ENCODE assay signal across 9 mouse cellular contexts in the genomic region with DNA sequence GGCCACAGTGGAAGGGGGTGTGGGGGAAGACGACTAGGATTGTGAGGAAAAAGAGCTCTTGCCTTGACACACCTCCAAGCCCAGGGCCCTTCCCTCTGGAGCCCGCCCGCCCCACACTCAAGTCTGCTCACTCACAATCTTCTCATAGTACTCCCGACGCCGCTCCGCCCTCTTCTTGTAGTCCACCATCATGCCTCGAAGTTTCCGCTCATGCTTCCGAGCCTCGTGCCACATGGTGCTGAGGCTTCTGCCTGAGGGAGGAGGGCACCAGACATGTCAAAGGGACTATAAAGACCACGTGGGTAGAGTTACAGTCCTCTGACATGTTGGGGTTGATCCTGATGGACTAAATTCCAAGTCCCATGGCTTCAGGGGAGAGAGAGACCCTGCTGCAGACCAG. TPM values are rescaled to one million over a fixed set of nuclear protein-coding genes. Genes with fewer than 3 reads are reported as not detected.
DNase-seq lines count a peak whose midpoint lies in the region; ATAC-seq and TF ChIP-seq lines count a peak whose summit lies in the region.
"Had no signal": no experiment of that assay in that cellular context is flagged by ENCODE, and none has a peak within 500 bp of the region (broad histone marks: within the 10 kb centered on the region; RNA-seq: fewer than 3 reads in every experiment).

No protein-coding gene starts in this region.

- in situ Hi-C loops in ES-E14 (cut with MboI; ENCODE audit: low sequenced_read_pairs in 2 of 2, unreplicated experiment in 2 of 2): no loop called here

- peak overlapping the region; percentile 93 for H3K4me2 ChIP-seq in hindbrain, embryonic 11.5 days (replicated peaks; ENCODE audit: low read depth, low read length)
- H3K4me2 ChIP-seq in midbrain, embryonic 11.5 days: peak overlapping the region; percentile 94

- peak overlapping the region; percentile 34; the same call in 1 of the 2 replicates for H3K9ac ChIP-seq in ES-E14 (ENCODE audit: insufficient read depth, low read depth, low read length, poor library complexity, severe bottlenecking)
- peak overlapping the region; percentile 11; the same call in 1 of the 2 replicates for H3K9ac ChIP-seq in hindbrain, embryonic 11.5 days (ENCODE audit: low read depth, low read length)
- peak overlapping the region; percentile 3; the same call in 1 of the 2 replicates for H3K9ac ChIP-seq in midbrain, embryonic 11.5 days (ENCODE audit: low read length)

- no peaks in the 10 kb centered on the region for H3K9me3 ChIP-seq in heart, embryonic 10.5 days
- no peaks in the 10 kb centered on the region for H3K9me3 ChIP-seq in ES-E14 (ENCODE audit: control insufficient read depth, insufficient read depth, low read depth, low read length)
- no peaks in the 10 kb centered on the region for H3K9me3 ChIP-seq in hindbrain, embryonic 11.5 days (ENCODE audit: control insufficient read depth, low read length)
- H3K9me3 ChIP-seq in midbrain, embryonic 11.5 days (ENCODE audit: control insufficient read depth, low read length): no peaks in the 10 kb centered on the region

- H3K4me1 ChIP-seq in heart, embryonic 10.5 days: peaks cover 26% of the 10 kb centered on the region
- H3K4me1 ChIP-seq in ES-E14 (ENCODE audit: control insufficient read depth in 2 of 2, insufficient read depth in 2 of 2, low read length in 2 of 2, poor library complexity in 1 of 2): peaks cover 3 to 13% of the 10 kb centered on the region in 2 experiments; a peak in 2 of 4 replicates
- peaks cover 6% of the 10 kb centered on the region for H3K4me1 ChIP-seq in hindbrain, embryonic 11.5 days (replicated peaks; ENCODE audit: control insufficient read depth, insufficient read depth, low read length)
- peaks cover 12% of the 10 kb centered on the region for H3K4me1 ChIP-seq in midbrain, embryonic 11.5 days (ENCODE audit: control insufficient read depth, insufficient read depth, low read length)

- 81% methylated on average over 12 of the region's 12 CpGs for WGBS in heart, embryonic 10.5 days
- 83% methylated on average over 12 of the region's 12 CpGs for WGBS in hindbrain, embryonic 11.5 days
- 88% methylated on average over 12 of the region's 12 CpGs for WGBS in midbrain, embryonic 11.5 days

- no peak for DNase-seq in heart, embryonic 10.5 days (ENCODE audit: low spot score)
- no peak for DNase-seq in heart, adult 9 months (ENCODE audit: low spot score in 2 of 2)
- DNase-seq in ES-E14 (ENCODE audit: low read depth, low spot score): no peak
- DNase-seq in hindbrain, embryonic 11.5 days (ENCODE audit: low spot score): no peak
- DNase-seq in midbrain, embryonic 11.5 days (ENCODE audit: low spot score, missing footprints): no peak
- DNase-seq in urinary bladder, postnatal 14 days (ENCODE audit: low spot score): no peak
- DNase-seq in adrenal gland, adult 2 months: no peak
- DNase-seq in left cerebral cortex, adult 8-10 months (ENCODE audit: low spot score in 2 of 2): no peak
- DNase-seq: B cell, adult 2 months had no signal

- peak overlapping the region; percentile 99 for H3K4me3 ChIP-seq in heart, embryonic 10.5 days
- H3K4me3 ChIP-seq in ES-E14 (ENCODE audit: insufficient read depth in 1 of 2, low read depth in 1 of 2, low read length in 2 of 2, poor library complexity in 1 of 2, severe bottlenecking in 1 of 2): peak overlapping the region; percentile 85 to 89; a peak in 3 of 4 replicates
- H3K4me3 ChIP-seq in hindbrain, embryonic 11.5 days (ENCODE audit: low read depth, low read length): no peak overlapping the region; the same call in 1 of the 2 replicates
- no peak overlapping the region for H3K4me3 ChIP-seq in midbrain, embryonic 11.5 days (ENCODE audit: low read depth, low read length)

- peaks cover 51% of the 10 kb centered on the region for H3K36me3 ChIP-seq in heart, embryonic 10.5 days
- H3K36me3 ChIP-seq in ES-E14 (ENCODE audit: control insufficient read depth, insufficient read depth, low read length, poor library complexity, severe bottlenecking): peaks cover 13% of the 10 kb centered on the region
- no peaks in the 10 kb centered on the region for H3K36me3 ChIP-seq in hindbrain, embryonic 11.5 days (ENCODE audit: control insufficient read depth, insufficient read depth, low read length)
- peaks cover 10% of the 10 kb centered on the region for H3K36me3 ChIP-seq in midbrain, embryonic 11.5 days (ENCODE audit: control insufficient read depth, insufficient read depth, low read length)

- no peaks in the 10 kb centered on the region for H3K27me3 ChIP-seq in heart, embryonic 10.5 days (ENCODE audit: insufficient read depth, poor library complexity, severe bottlenecking)
- no peaks in the 10 kb centered on the region for H3K27me3 ChIP-seq in hindbrain, embryonic 11.5 days (ENCODE audit: control insufficient read depth, insufficient read depth, low read length)
- H3K27me3 ChIP-seq in midbrain, embryonic 11.5 days (ENCODE audit: control insufficient read depth, insufficient read depth, low read length): no peaks in the 10 kb centered on the region

- ATAC-seq in hindbrain, embryonic 11.5 days (ENCODE audit: low FRiP score): no peak
- no peak for ATAC-seq in midbrain, embryonic 11.5 days (ENCODE audit: low FRiP score)

- H3K27ac ChIP-seq in heart, embryonic 10.5 days: no peak overlapping the region
- no peak overlapping the region for H3K27ac ChIP-seq in ES-E14 (ENCODE audit: insufficient read depth, low read depth, low read length, poor library complexity, severe bottlenecking)
- no peak overlapping the region for H3K27ac ChIP-seq in hindbrain, embryonic 11.5 days (ENCODE audit: low read depth, low read length)
- H3K27ac ChIP-seq in midbrain, embryonic 11.5 days (ENCODE audit: low read depth, low read length): no peak overlapping the region

TF ChIP-seq in ES-E14, 5 proteins besides CTCF, POLR2A, EP300 and RAD21:
- TF ChIP-seq ZC3H11A (IDR thresholded peaks at IDR 0.05; ENCODE audit: borderline replicate concordance, low read depth, low read length): no peak
- no peak for TF ChIP-seq MAFK (IDR thresholded peaks at IDR 0.05; ENCODE audit: insufficient read depth, low read depth, low read length)
- no peak for TF ChIP-seq HCFC1 (IDR thresholded peaks at IDR 0.05; ENCODE audit: borderline replicate concordance, insufficient read depth, low read length)
- TF ChIP-seq CHD2 (IDR thresholded peaks at IDR 0.05; ENCODE audit: low read depth, low read length): no peak
- no peak for TF ChIP-seq ZNF384 (IDR thresholded peaks at IDR 0.05; ENCODE audit: low read depth, low read length)
TF ChIP-seq in ES-E14: peak in this region for 0.

RNA-seq across cellular contexts. Expression of gene Clasrp, which starts 1.2 kb away (rescaled TPM):
- 38.7 and 47.6 TPM in 2 replicates for polyA plus RNA-seq in heart, embryonic 10.5 days (2016; fragmentation: Nextera tagmentation; extraction: Ambion mirVana)
- total RNA-seq in ES-E14 (2012; rRNA removed): 52.7 and 83.4 TPM in 2 replicates
- 49.8 and 50.5 TPM in 2 replicates for polyA plus RNA-seq in hindbrain, embryonic 11.5 days (2014; fragmentation: Nextera tagmentation; extraction: Ambion mirVana)
- polyA plus RNA-seq in midbrain, embryonic 11.5 days (2014; fragmentation: Nextera tagmentation; extraction: Ambion mirVana): 44.6 and 46.1 TPM in 2 replicates
- 10 to 100 TPM; 34.4 to 37.3 TPM for total RNA-seq in adrenal gland, adult 2 months (2021)
- 280 and 380 TPM in 2 replicates for polyA plus RNA-seq in adrenal gland, adult 2 months (2012; rRNA removed)
- 10 to 100 TPM; 74.8 to 89.4 (median 84.1) TPM for total RNA-seq in left cerebral cortex, adult 8-10 months (2022)

RNA-seq across cellular contexts. Expression of gene Gemin7, which starts 25.7 kb away (rescaled TPM):
- 149 and 182 TPM in 2 replicates for polyA plus RNA-seq in heart, embryonic 10.5 days (2016; fragmentation: Nextera tagmentation; extraction: Ambion mirVana)
- 42.1 and 54.2 TPM in 2 replicates for total RNA-seq in ES-E14 (2012; rRNA removed)
- 161 and 173 TPM in 2 replicates for polyA plus RNA-seq in hindbrain, embryonic 11.5 days (2014; fragmentation: Nextera tagmentation; extraction: Ambion mirVana)
- 152 and 161 TPM in 2 replicates for polyA plus RNA-seq in midbrain, embryonic 11.5 days (2014; fragmentation: Nextera tagmentation; extraction: Ambion mirVana)
- 10 to 100 TPM; 83.8 to 84.2 TPM for total RNA-seq in adrenal gland, adult 2 months (2021)
- polyA plus RNA-seq in adrenal gland, adult 2 months (2012; rRNA removed): 177 and 183 TPM in 2 replicates
- 10 to 100 TPM; 44.2 to 59.5 (median 51.3) TPM for total RNA-seq in left cerebral cortex, adult 8-10 months (2022)

RNA-seq across cellular contexts. Expression of gene Zfp296, which starts 26.0 kb away (rescaled TPM):
- polyA plus RNA-seq in heart, embryonic 10.5 days (2016; fragmentation: Nextera tagmentation; extraction: Ambion mirVana): 0.41 and 0.69 TPM in 2 replicates
- 32.2 and 35.3 TPM in 2 replicates for total RNA-seq in ES-E14 (2012; rRNA removed)
- 0.22 and 0.38 TPM in 2 replicates for polyA plus RNA-seq in hindbrain, embryonic 11.5 days (2014; fragmentation: Nextera tagmentation; extraction: Ambion mirVana)
- polyA plus RNA-seq in midbrain, embryonic 11.5 days (2014; fragmentation: Nextera tagmentation; extraction: Ambion mirVana): 0.10 and 0.20 TPM in 2 replicates
- under 1 TPM; 0.69 to 0.98 TPM for total RNA-seq in adrenal gland, adult 2 months (2021)
- polyA plus RNA-seq in adrenal gland, adult 2 months (2012; rRNA removed): 3.1 and 3.4 TPM in 2 replicates
- total RNA-seq in left cerebral cortex, adult 8-10 months (2022): 1 to 10 TPM; 1.6 to 1.9 (median 1.8) TPM

RNA-seq across cellular contexts. Expression of gene Relb, which starts 26.2 kb away (rescaled TPM):
- polyA plus RNA-seq in heart, embryonic 10.5 days (2016; fragmentation: Nextera tagmentation; extraction: Ambion mirVana): 3.3 and 3.8 TPM in 2 replicates
- total RNA-seq in ES-E14 (2012; rRNA removed): 13.9 and 15.1 TPM in 2 replicates
- 3.7 and 3.9 TPM in 2 replicates for polyA plus RNA-seq in hindbrain, embryonic 11.5 days (2014; fragmentation: Nextera tagmentation; extraction: Ambion mirVana)
- 3.7 and 4.3 TPM in 2 replicates for polyA plus RNA-seq in midbrain, embryonic 11.5 days (2014; fragmentation: Nextera tagmentation; extraction: Ambion mirVana)
- total RNA-seq in adrenal gland, adult 2 months (2021): 10 to 100 TPM; 26.5 to 33.9 TPM
- 79.2 and 85.8 TPM in 2 replicates for polyA plus RNA-seq in adrenal gland, adult 2 months (2012; rRNA removed)
- 1 to 10 TPM; 5.6 to 7.2 (median 6.4) TPM for total RNA-seq in left cerebral cortex, adult 8-10 months (2022)

RNA-seq across cellular contexts. Expression of gene Ppp1r37, which starts 40.2 kb away (rescaled TPM):
- 17.9 and 30.0 TPM in 2 replicates for polyA plus RNA-seq in heart, embryonic 10.5 days (2016; fragmentation: Nextera tagmentation; extraction: Ambion mirVana)
- 25.3 and 37.7 TPM in 2 replicates for total RNA-seq in ES-E14 (2012; rRNA removed)
- polyA plus RNA-seq in hindbrain, embryonic 11.5 days (2014; fragmentation: Nextera tagmentation; extraction: Ambion mirVana): 4.2 and 5.8 TPM in 2 replicates
- polyA plus RNA-seq in midbrain, embryonic 11.5 days (2014; fragmentation: Nextera tagmentation; extraction: Ambion mirVana): 2.8 and 3.0 TPM in 2 replicates
- total RNA-seq in adrenal gland, adult 2 months (2021): 10 to 100 TPM; 68.3 to 70.8 TPM
- polyA plus RNA-seq in adrenal gland, adult 2 months (2012; rRNA removed): 159 and 163 TPM in 2 replicates
- 100 to 1,000 TPM; 118 to 134 (median 124) TPM for total RNA-seq in left cerebral cortex, adult 8-10 months (2022)

Comparison
In these comparisons a context has a peak if more than half of its experiments do, and no peak if none do; other contexts are left out.
1. H3K4me3 ChIP-seq: peak in heart, embryonic 10.5 days (single experiment) and ES-E14 (2 of 2); none in hindbrain, embryonic 11.5 days (single experiment) and midbrain, embryonic 11.5 days (single experiment).
2. Peak in every context shown above with its lines, with median percentiles within 50 percentile points of each other: H3K9ac ChIP-seq.